Comparison of ENCODE assay signal across 32 mouse cellular contexts in the genomic region with DNA sequence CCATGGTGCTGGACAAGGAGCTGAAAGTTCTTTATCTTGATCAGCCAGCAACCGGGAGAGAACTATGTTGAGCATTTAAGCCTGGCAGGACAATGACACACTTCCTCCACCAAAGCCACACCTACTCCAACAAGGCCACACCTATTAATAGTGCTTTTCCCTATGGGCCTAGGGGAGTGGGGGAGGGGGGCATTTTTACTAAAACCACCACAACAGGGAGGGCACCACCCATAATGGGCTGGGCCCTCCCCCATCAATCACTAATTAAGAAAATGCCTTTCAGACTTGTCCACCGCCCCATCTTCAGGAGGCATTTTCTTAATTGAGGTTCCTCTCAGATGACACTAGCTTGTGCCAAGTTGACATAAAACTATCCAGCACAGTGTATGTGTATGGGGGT. TPM values are rescaled to one million over a fixed set of nuclear protein-coding genes. Genes with fewer than 3 reads are reported as not detected.
DNase-seq lines count a peak whose midpoint lies in the region; ATAC-seq lines count a peak whose summit lies in the region.
"Had no signal": no experiment of that assay in that cellular context is flagged by ENCODE, and none has a peak within 500 bp of the region (broad histone marks: within the 10 kb centered on the region; RNA-seq: fewer than 3 reads in every experiment).

No protein-coding gene starts in this region.

- no peak overlapping the region for H3K4me2 ChIP-seq in hindbrain, embryonic 11.5 days (replicated peaks; ENCODE audit: low read depth, low read length)
- H3K4me2 ChIP-seq in hindbrain, embryonic 16.5 days (ENCODE audit: low read length) = no peak overlapping the region
- H3K4me2 ChIP-seq: forebrain, embryonic 13.5 days; heart, embryonic 13.5 days; hindbrain, embryonic 13.5 days had no signal

- H3K4me1 ChIP-seq in hindbrain, embryonic 11.5 days (replicated peaks; ENCODE audit: control insufficient read depth, insufficient read depth, low read length) = no peaks in the 10 kb centered on the region
- H3K4me1 ChIP-seq in hindbrain, embryonic 16.5 days (ENCODE audit: control insufficient read depth, insufficient read depth, low read depth, low read length) = no peaks in the 10 kb centered on the region
- H3K4me1 ChIP-seq: forebrain, embryonic 10.5 days; forebrain, embryonic 13.5 days; heart, embryonic 13.5 days; hindbrain, embryonic 13.5 days had no signal

- no peaks in the 10 kb centered on the region for H3K9me3 ChIP-seq in hindbrain, embryonic 11.5 days (ENCODE audit: control insufficient read depth, low read length)
- H3K9me3 ChIP-seq in hindbrain, embryonic 16.5 days (ENCODE audit: control insufficient read depth, low read length) = no peaks in the 10 kb centered on the region
- H3K9me3 ChIP-seq: forebrain, embryonic 10.5 days; forebrain, embryonic 13.5 days; G1E; heart, embryonic 13.5 days; hindbrain, embryonic 13.5 days had no signal

- peak; percentile 8 for DNase-seq in hindbrain, embryonic 11.5 days (ENCODE audit: low spot score)
- peak; percentile 5 for DNase-seq in retina, embryonic 14.5 days (ENCODE audit: low spot score)
- no peak for DNase-seq in retina, postnatal 1 day
- DNase-seq in R1 (ENCODE audit: low read depth, low spot score) = peak; percentile 72
- no peak for DNase-seq in left cerebral cortex, adult 8-10 months (ENCODE audit: low spot score in 2 of 2)
- DNase-seq: adrenal gland, adult 8-10 months; adrenal gland, postnatal 36 days; cerebellum, adult 18-20 months; cerebellum, adult 9-10 months; cerebellum, postnatal 14 days; gastrocnemius, postnatal 10 days; gastrocnemius, postnatal 36 days; heart, postnatal 14 days had no signal

- no peaks in the 10 kb centered on the region for H3K36me3 ChIP-seq in hindbrain, embryonic 11.5 days (ENCODE audit: control insufficient read depth, insufficient read depth, low read length)
- H3K36me3 ChIP-seq in hindbrain, embryonic 16.5 days (ENCODE audit: control insufficient read depth, insufficient read depth, low read length) = no peaks in the 10 kb centered on the region
- H3K36me3 ChIP-seq: forebrain, embryonic 10.5 days; G1E; heart, embryonic 13.5 days; hindbrain, embryonic 13.5 days had no signal

- ATAC-seq in hindbrain, embryonic 11.5 days (ENCODE audit: low FRiP score) = no peak
- ATAC-seq in hindbrain, embryonic 16.5 days = no peak
- ATAC-seq: activated CD4-positive, CD25-positive, alpha-beta regulatory T cell, adult 4 months; forebrain, embryonic 13.5 days; forebrain, embryonic 16.5 days; hindbrain, postnatal 0 days; inflammation-experienced regulatory T-cells, adult 6 months; intestine, embryonic 16.5 days; Patski had no signal

- no peaks in the 10 kb centered on the region for H3K27me3 ChIP-seq in hindbrain, embryonic 11.5 days (ENCODE audit: control insufficient read depth, insufficient read depth, low read length)
- no peaks in the 10 kb centered on the region for H3K27me3 ChIP-seq in hindbrain, embryonic 16.5 days (replicated peaks; ENCODE audit: control insufficient read depth, insufficient read depth, low read length)
- H3K27me3 ChIP-seq: heart, embryonic 13.5 days; hindbrain, embryonic 13.5 days had no signal

- H3K27ac ChIP-seq in hindbrain, embryonic 11.5 days (ENCODE audit: low read depth, low read length) = no peak overlapping the region
- no peak overlapping the region for H3K27ac ChIP-seq in hindbrain, embryonic 16.5 days (ENCODE audit: low read depth, low read length)
- H3K27ac ChIP-seq: forebrain, embryonic 10.5 days; forebrain, embryonic 13.5 days; heart, embryonic 13.5 days; hindbrain, embryonic 13.5 days; hindbrain, postnatal 0 days had no signal

- H3K4me3 ChIP-seq in hindbrain, embryonic 11.5 days (ENCODE audit: low read depth, low read length) = no peak overlapping the region
- H3K4me3 ChIP-seq in hindbrain, embryonic 16.5 days (ENCODE audit: low read length) = no peak overlapping the region
- H3K4me3 ChIP-seq: forebrain, embryonic 10.5 days; forebrain, embryonic 13.5 days; heart, embryonic 13.5 days; hindbrain, embryonic 13.5 days had no signal

- no peak overlapping the region for H3K9ac ChIP-seq in hindbrain, embryonic 11.5 days (ENCODE audit: low read depth, low read length)
- H3K9ac ChIP-seq in hindbrain, embryonic 16.5 days (ENCODE audit: low read depth, low read length) = no peak overlapping the region
- H3K9ac ChIP-seq: forebrain, embryonic 13.5 days; heart, embryonic 13.5 days; hindbrain, embryonic 13.5 days had no signal

- 94% methylated on average over 2 of the region's 2 CpGs for WGBS in hindbrain, embryonic 11.5 days
- WGBS in hindbrain, embryonic 16.5 days = 95% methylated on average over 2 of the region's 2 CpGs

RNA-seq across cellular contexts. Expression of a gene that starts 12.4 kb away (rescaled TPM):
- not detected in 2 replicates for polyA plus RNA-seq in hindbrain, embryonic 11.5 days (2014; fragmentation: Nextera tagmentation; extraction: Ambion mirVana)
- polyA plus RNA-seq in hindbrain, embryonic 16.5 days (2015; fragmentation: Nextera tagmentation; extraction: Ambion mirVana) = not detected in 2 replicates
- not detected for total RNA-seq in left cerebral cortex, adult 8-10 months (2022)
- total RNA-seq: adrenal gland, adult 8-10 months; adrenal gland, postnatal 36 days; gastrocnemius, adult 18-20 months; gastrocnemius, postnatal 10 days; gastrocnemius, postnatal 36 days; granulocyte monocyte progenitor cell, adult 5-6 weeks; heart, adult 8-10 months; heart, postnatal 14 days; hematopoietic stem cell, adult 5-6 weeks; hindbrain, postnatal 0 days had no signal
- polyA plus RNA-seq: embryonic facial prominence, embryonic 11.5 days; embryonic facial prominence, embryonic 14.5 days; forebrain, embryonic 10.5 days; forebrain, embryonic 13.5 days; forebrain, embryonic 16.5 days; G1E; heart, embryonic 13.5 days; heart, embryonic 16.5 days; hindbrain, embryonic 13.5 days; hindbrain, postnatal 0 days; inflammation-experienced regulatory T-cells, adult 6 months; intestine, embryonic 16.5 days; Patski had no signal

RNA-seq across cellular contexts. Expression of a gene that starts 28.2 kb away (rescaled TPM):
- 698 and 723 TPM in 2 replicates for polyA plus RNA-seq in hindbrain, embryonic 11.5 days (2014; fragmentation: Nextera tagmentation; extraction: Ambion mirVana)
- 298 and 312 TPM in 2 replicates for polyA plus RNA-seq in hindbrain, embryonic 16.5 days (2015; fragmentation: Nextera tagmentation; extraction: Ambion mirVana)
- 100 to 1,000 TPM; 100 to 112 (median 102) TPM for total RNA-seq in left cerebral cortex, adult 8-10 months (2022)

Comparison
In these comparisons a context has a peak if more than half of its experiments do, and no peak if none do; other contexts are left out.
1. DNase-seq: peak in hindbrain, embryonic 11.5 days (single experiment), retina, embryonic 14.5 days (single experiment) and R1 (single experiment); none in retina, postnatal 1 day (single experiment) and left cerebral cortex, adult 8-10 months (0 of 2).